ENCODE assay signal across 9 mouse cellular contexts in genomic region chr12:101911346-101911745, GRCm38 (mm10). TPM values are rescaled to one million over a fixed set of nuclear protein-coding genes. Genes with fewer than 3 reads are reported as not detected.
DNase-seq lines count a peak whose midpoint lies in the region; ATAC-seq and TF ChIP-seq lines count a peak whose summit lies in the region.
"Had no signal": no experiment of that assay in that cellular context is flagged by ENCODE, and none has a peak within 500 bp of the region (broad histone marks: within the 10 kb centered on the region; RNA-seq: fewer than 3 reads in every experiment).

No protein-coding gene starts in this region.

- 88% methylated on average over 3 of the region's 3 CpGs for WGBS in hindbrain, embryonic 10.5 days
- WGBS in hindbrain, embryonic 11.5 days, result 86% methylated on average over 3 of the region's 3 CpGs
- WGBS in embryonic facial prominence, embryonic 10.5 days, result 91% methylated on average over 3 of the region's 3 CpGs
- WGBS in hindbrain, embryonic 14.5 days, result 90% methylated on average over 3 of the region's 3 CpGs
- WGBS in midbrain, embryonic 12.5 days, result 87% methylated on average over 3 of the region's 3 CpGs
- 98% methylated on average over 3 of the region's 3 CpGs for WGBS in thymus, adult 2 months

- TF ChIP-seq CTCF in thymus, adult 2 months (IDR thresholded peaks at IDR 0.05; ENCODE audit: borderline replicate concordance, control insufficient read depth, extremely low read depth, insufficient read depth, low read length, poor library complexity), result no peak

- no peaks in the 10 kb centered on the region for H3K9me3 ChIP-seq in hindbrain, embryonic 10.5 days
- H3K9me3 ChIP-seq in hindbrain, embryonic 11.5 days (ENCODE audit: control insufficient read depth, low read length), result no peaks in the 10 kb centered on the region
- no peaks in the 10 kb centered on the region for H3K9me3 ChIP-seq in embryonic facial prominence, embryonic 10.5 days
- H3K9me3 ChIP-seq in hindbrain, embryonic 14.5 days (ENCODE audit: control insufficient read depth, low read length), result no peaks in the 10 kb centered on the region
- no peaks in the 10 kb centered on the region for H3K9me3 ChIP-seq in midbrain, embryonic 12.5 days

- H3K4me2 ChIP-seq in hindbrain, embryonic 11.5 days (replicated peaks; ENCODE audit: low read depth, low read length), result no peak overlapping the region
- peak overlapping the region; percentile 68 for H3K4me2 ChIP-seq in hindbrain, embryonic 14.5 days (replicated peaks)
- peak overlapping the region; percentile 59 for H3K4me2 ChIP-seq in midbrain, embryonic 12.5 days (replicated peaks)

- TF ChIP-seq POLR2A in thymus, adult 2 months (IDR thresholded peaks at IDR 0.05; ENCODE audit: control insufficient read depth, extremely low read depth, insufficient read depth, low read length, poor library complexity), result no peak

- H3K4me3 ChIP-seq in hindbrain, embryonic 10.5 days, result peak overlapping the region; percentile 4; the same call in 1 of the 2 replicates
- no peak overlapping the region for H3K4me3 ChIP-seq in hindbrain, embryonic 11.5 days (ENCODE audit: low read depth, low read length)
- H3K4me3 ChIP-seq in embryonic facial prominence, embryonic 10.5 days, result peak overlapping the region; percentile 97
- H3K4me3 ChIP-seq in hindbrain, embryonic 14.5 days (replicated peaks; ENCODE audit: low read length), result peak overlapping the region; percentile 79; the same call in 1 of the 2 replicates
- peak overlapping the region; percentile 72; the same call in 1 of the 2 replicates for H3K4me3 ChIP-seq in midbrain, embryonic 12.5 days
- no peak overlapping the region for H3K4me3 ChIP-seq in thymus, adult 2 months (ENCODE audit: control insufficient read depth, insufficient read depth, low read length)

- H3K4me1 ChIP-seq in hindbrain, embryonic 10.5 days (replicated peaks), result peaks cover 21% of the 10 kb centered on the region
- 0 out of 2 replicates have a peak, but pooled peaks cover 2% of the 10 kb centered on the region for H3K4me1 ChIP-seq in hindbrain, embryonic 11.5 days (replicated peaks; ENCODE audit: control insufficient read depth, insufficient read depth, low read length)
- H3K4me1 ChIP-seq in embryonic facial prominence, embryonic 10.5 days, result peaks cover 19% of the 10 kb centered on the region
- peaks cover 16% of the 10 kb centered on the region for H3K4me1 ChIP-seq in hindbrain, embryonic 14.5 days (replicated peaks; ENCODE audit: control insufficient read depth, insufficient read depth, low read length)
- H3K4me1 ChIP-seq in midbrain, embryonic 12.5 days, result peaks cover 19% of the 10 kb centered on the region
- peaks cover 7% of the 10 kb centered on the region for H3K4me1 ChIP-seq in thymus, adult 2 months (replicated peaks; ENCODE audit: control insufficient read depth, insufficient read depth, low read length)

- no peak overlapping the region for H3K27ac ChIP-seq in hindbrain, embryonic 10.5 days
- no peak overlapping the region for H3K27ac ChIP-seq in hindbrain, embryonic 11.5 days (ENCODE audit: low read depth, low read length)
- no peak overlapping the region for H3K27ac ChIP-seq in embryonic facial prominence, embryonic 10.5 days (replicated peaks)
- H3K27ac ChIP-seq in hindbrain, embryonic 14.5 days, result no peak overlapping the region
- H3K27ac ChIP-seq in midbrain, embryonic 12.5 days (replicated peaks), result no peak overlapping the region
- no peak overlapping the region for H3K27ac ChIP-seq in thymus, adult 2 months (ENCODE audit: control insufficient read depth, insufficient read depth, low read length)

- no peak for DNase-seq in hindbrain, embryonic 10.5 days (ENCODE audit: low spot score)
- DNase-seq in hindbrain, embryonic 11.5 days (ENCODE audit: low spot score), result no peak
- no peak for DNase-seq in embryonic facial prominence, embryonic 10.5 days (ENCODE audit: low spot score)
- DNase-seq in hindbrain, embryonic 14.5 days (ENCODE audit: low spot score), result no peak
- no peak for DNase-seq in thymus, adult 2 months
- DNase-seq in embryo, embryonic 10.5 days (ENCODE audit: low spot score), result no peak
- DNase-seq in cerebellum, adult 18-20 months, result no peak
- DNase-seq: lung, postnatal 36 days had no signal

- ATAC-seq in hindbrain, embryonic 11.5 days (ENCODE audit: low FRiP score), result no peak
- no peak for ATAC-seq in hindbrain, embryonic 14.5 days (ENCODE audit: low FRiP score)
- no peak for ATAC-seq in midbrain, embryonic 12.5 days (ENCODE audit: low FRiP score, low read depth)

- H3K9ac ChIP-seq in hindbrain, embryonic 11.5 days (ENCODE audit: low read depth, low read length), result no peak overlapping the region
- peak overlapping the region; percentile 86; the same call in 1 of the 2 replicates for H3K9ac ChIP-seq in hindbrain, embryonic 14.5 days
- no peak overlapping the region for H3K9ac ChIP-seq in midbrain, embryonic 12.5 days (replicated peaks)

- H3K36me3 ChIP-seq in hindbrain, embryonic 10.5 days, result peaks cover 26% of the 10 kb centered on the region
- no peaks in the 10 kb centered on the region for H3K36me3 ChIP-seq in hindbrain, embryonic 11.5 days (ENCODE audit: control insufficient read depth, insufficient read depth, low read length)
- H3K36me3 ChIP-seq in embryonic facial prominence, embryonic 10.5 days (replicated peaks), result peaks cover 25% of the 10 kb centered on the region
- H3K36me3 ChIP-seq in hindbrain, embryonic 14.5 days (replicated peaks; ENCODE audit: control insufficient read depth, insufficient read depth), result peaks cover 14% of the 10 kb centered on the region; the same call in 1 of the 2 replicates
- H3K36me3 ChIP-seq in midbrain, embryonic 12.5 days, result peaks cover 12% of the 10 kb centered on the region
- peaks cover 8% of the 10 kb centered on the region for H3K36me3 ChIP-seq in thymus, adult 2 months (ENCODE audit: control insufficient read depth, insufficient read depth, low read length)

- no peaks in the 10 kb centered on the region for H3K27me3 ChIP-seq in hindbrain, embryonic 10.5 days (ENCODE audit: insufficient read depth, poor library complexity, severe bottlenecking)
- H3K27me3 ChIP-seq in hindbrain, embryonic 11.5 days (ENCODE audit: control insufficient read depth, insufficient read depth, low read length), result no peaks in the 10 kb centered on the region
- no peaks in the 10 kb centered on the region for H3K27me3 ChIP-seq in embryonic facial prominence, embryonic 10.5 days (replicated peaks; ENCODE audit: low read depth, poor library complexity, severe bottlenecking)
- no peaks in the 10 kb centered on the region for H3K27me3 ChIP-seq in hindbrain, embryonic 14.5 days (ENCODE audit: control insufficient read depth, insufficient read depth, low read length)
- H3K27me3 ChIP-seq in midbrain, embryonic 12.5 days, result no peaks in the 10 kb centered on the region
- H3K27me3 ChIP-seq in thymus, adult 2 months (ENCODE audit: control insufficient read depth, insufficient read depth, low read length), result no peaks in the 10 kb centered on the region

RNA-seq across cellular contexts. Expression of gene Trip11, which starts 1.7 kb away (rescaled TPM):
- 16.4 and 18.2 TPM in 2 replicates for polyA plus RNA-seq in hindbrain, embryonic 10.5 days (2016; fragmentation: Nextera tagmentation; extraction: Ambion mirVana)
- polyA plus RNA-seq in hindbrain, embryonic 11.5 days (2014; fragmentation: Nextera tagmentation; extraction: Ambion mirVana), result 15.6 and 28.1 TPM in 2 replicates
- polyA plus RNA-seq in embryonic facial prominence, embryonic 10.5 days (2016; fragmentation: Nextera tagmentation; extraction: Ambion mirVana), result 19.0 and 19.2 TPM in 2 replicates
- polyA plus RNA-seq in hindbrain, embryonic 14.5 days (2014; fragmentation: Nextera tagmentation; extraction: Ambion mirVana), result 20.9 and 23.9 TPM in 2 replicates
- polyA plus RNA-seq in midbrain, embryonic 12.5 days (2016; fragmentation: Nextera tagmentation; extraction: Ambion mirVana), result 22.5 and 26.6 TPM in 2 replicates
- polyA plus RNA-seq in thymus, adult 2 months (2012; rRNA removed), result 6.4 and 7.6 TPM in 2 replicates

RNA-seq across cellular contexts. Expression of gene Atxn3, which starts 46.7 kb away (rescaled TPM):
- polyA plus RNA-seq in hindbrain, embryonic 10.5 days (2016; fragmentation: Nextera tagmentation; extraction: Ambion mirVana), result 11.3 and 14.8 TPM in 2 replicates
- 21.2 and 23.5 TPM in 2 replicates for polyA plus RNA-seq in hindbrain, embryonic 11.5 days (2014; fragmentation: Nextera tagmentation; extraction: Ambion mirVana)
- polyA plus RNA-seq in embryonic facial prominence, embryonic 10.5 days (2016; fragmentation: Nextera tagmentation; extraction: Ambion mirVana), result 11.2 and 13.7 TPM in 2 replicates
- 13.6 and 14.6 TPM in 2 replicates for polyA plus RNA-seq in hindbrain, embryonic 14.5 days (2014; fragmentation: Nextera tagmentation; extraction: Ambion mirVana)
- polyA plus RNA-seq in midbrain, embryonic 12.5 days (2016; fragmentation: Nextera tagmentation; extraction: Ambion mirVana), result 19.9 and 22.3 TPM in 2 replicates
- polyA plus RNA-seq in thymus, adult 2 months (2012; rRNA removed), result 5.5 and 6.0 TPM in 2 replicates

Comparison
In these comparisons a context has a peak if more than half of its experiments do, and no peak if none do; other contexts are left out.
1. H3K4me3 ChIP-seq: peak in hindbrain, embryonic 10.5 days (single experiment), embryonic facial prominence, embryonic 10.5 days (single experiment), hindbrain, embryonic 14.5 days (single experiment) and midbrain, embryonic 12.5 days (single experiment); none in hindbrain, embryonic 11.5 days (single experiment) and thymus, adult 2 months (single experiment).